Mouse (Mus musculus) skeletal muscle tissue, adult 2 months (tissue): ENCODE results near the gene Dglucy.

ENCODE experiments used
- DNase-seq: peaks from one replicate; pipeline ENCODE4 v3.0.0-alpha.2; 2012; ENCODE audit warnings: low read depth, low spot score

Gene Dglucy

DNA sequence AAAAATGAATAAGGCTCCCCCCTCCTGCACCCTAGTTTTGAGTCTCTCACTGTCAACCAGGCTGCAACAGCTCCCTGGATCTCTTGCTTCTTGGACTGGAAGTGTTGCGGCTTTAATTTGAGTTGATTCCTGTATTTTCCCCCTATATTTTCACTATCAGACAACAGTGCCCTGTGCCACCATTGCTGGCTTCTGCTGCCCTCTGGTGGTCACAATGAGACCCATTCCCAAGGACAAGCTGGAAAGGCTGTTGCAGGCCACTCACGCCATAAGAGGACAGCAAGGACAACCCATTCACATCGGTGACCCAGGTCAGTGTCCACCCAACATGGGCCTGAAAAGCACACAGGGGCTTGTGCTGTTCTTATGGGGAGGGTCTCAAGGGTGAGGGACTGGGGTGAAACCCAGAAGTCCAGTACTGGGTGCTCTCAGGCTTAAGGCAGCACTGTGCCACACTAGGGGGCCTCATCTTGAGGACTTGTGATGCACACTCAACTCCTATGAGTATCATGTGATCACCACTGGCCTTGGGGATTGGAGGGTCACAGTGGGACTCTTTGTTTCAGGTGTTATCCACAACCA is 62.4 kb downstream of the Dglucy start:
- DNase-seq = peak; percentile 79

DNA sequence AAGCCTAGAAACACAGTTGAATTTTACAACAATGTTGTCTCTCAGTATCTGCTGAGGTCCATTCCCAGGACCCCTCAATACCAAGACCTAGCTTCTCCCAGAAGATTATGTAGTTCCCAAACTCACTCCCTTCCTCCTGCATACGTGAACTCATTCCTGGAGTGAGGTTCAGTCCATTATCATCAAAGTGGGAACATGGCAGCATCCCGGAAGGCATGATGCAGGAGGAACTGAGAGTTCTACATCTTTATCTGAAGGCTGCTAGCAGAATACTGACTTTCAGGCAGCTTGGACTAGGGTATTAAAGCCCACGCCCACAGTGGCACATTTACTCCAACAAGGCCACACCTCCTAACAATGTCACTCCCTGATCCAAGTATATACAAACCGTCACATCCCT is 64.3 kb downstream of the Dglucy start:
- DNase-seq = no peak

DNA sequence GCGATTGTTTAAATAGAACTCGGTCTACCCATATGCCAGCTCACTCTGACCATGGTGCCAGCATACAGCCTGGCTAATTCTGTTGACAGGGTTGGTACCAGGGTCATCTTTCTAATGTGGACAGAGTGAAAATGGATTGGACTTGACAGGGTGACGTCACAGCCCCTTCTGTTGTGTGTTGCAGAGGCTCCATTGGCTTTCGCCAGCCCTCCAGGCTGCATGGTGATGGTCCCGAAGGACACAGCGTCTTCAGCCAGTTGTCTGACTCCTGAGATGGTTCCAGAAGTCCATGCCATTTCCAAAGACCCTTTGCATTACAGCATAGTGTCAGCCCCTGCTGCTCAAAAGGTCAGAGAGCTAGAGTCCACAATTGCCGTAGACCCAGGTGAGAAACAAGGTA is 65.7 kb downstream of the Dglucy start:
- no peak for DNase-seq

DNA sequence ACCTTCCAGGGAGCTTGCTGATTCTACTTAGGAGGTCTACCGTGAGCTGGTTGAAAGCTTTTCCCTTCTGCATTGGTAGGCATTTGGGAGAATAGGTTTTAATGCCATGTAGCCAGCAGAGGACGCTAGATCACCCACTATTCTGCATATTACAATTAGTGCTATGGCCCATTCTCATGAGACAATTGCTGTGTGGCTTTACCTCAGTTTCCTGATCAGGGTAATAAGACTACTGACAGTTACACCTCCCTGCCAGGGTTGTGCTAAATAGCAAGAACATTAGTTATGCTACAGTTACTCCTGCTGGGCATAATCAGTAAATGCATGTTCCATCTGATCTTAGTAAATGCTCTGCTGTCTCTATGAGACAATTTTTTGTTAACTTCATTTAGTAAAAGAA is 67.0 kb downstream of the Dglucy start:
- no peak for DNase-seq

DNA sequence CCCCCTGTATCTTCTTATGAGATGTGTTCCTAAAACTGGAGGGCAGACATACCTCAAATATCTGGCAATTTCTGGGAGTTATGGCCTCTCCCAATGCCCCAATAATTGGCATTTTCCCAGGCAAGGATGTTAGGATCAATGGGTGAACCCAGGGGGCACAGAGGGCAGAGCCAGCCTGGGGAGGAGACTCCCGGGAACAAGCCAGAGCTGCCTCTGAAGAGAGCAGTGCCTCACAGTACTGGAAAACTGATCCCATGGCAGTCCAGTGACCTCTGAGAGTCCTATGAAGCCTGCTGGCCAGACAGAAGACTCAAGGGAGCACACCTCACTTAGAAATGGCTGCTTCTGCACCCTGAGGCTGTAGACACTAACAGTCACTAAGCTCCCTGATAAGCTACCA is 67.7 kb downstream of the Dglucy start:
- DNase-seq = no peak

DNA sequence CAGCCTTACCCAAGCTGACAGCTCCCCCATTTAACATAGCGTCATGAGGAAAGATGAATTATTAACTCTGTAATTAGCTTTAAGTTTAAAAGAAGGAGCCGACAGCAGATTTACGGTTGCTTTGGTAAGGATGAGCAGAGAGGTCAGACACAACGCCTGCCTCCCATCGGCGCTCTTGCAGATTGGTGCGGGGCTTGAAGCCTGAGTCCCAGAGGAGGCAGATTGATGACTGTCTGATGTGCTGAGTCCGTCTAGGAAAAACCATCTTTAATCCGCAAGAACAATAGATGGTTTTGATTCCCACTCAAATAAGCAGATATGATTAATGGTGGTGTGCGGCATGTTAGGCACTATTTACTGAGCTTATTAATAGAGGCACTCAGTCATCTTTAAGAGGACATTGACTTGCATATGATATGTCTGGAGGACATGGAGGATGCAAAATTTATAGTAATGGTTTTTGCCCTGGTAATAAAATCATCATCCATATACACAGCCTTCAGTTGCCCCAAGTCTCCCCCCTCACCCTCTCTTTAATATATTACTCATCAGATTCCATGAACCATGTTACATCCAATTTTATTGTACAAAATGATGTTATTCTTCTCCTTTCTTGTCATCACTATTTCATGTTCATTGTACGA is 68.7 kb downstream of the Dglucy start:
- DNase-seq = no peak

DNA sequence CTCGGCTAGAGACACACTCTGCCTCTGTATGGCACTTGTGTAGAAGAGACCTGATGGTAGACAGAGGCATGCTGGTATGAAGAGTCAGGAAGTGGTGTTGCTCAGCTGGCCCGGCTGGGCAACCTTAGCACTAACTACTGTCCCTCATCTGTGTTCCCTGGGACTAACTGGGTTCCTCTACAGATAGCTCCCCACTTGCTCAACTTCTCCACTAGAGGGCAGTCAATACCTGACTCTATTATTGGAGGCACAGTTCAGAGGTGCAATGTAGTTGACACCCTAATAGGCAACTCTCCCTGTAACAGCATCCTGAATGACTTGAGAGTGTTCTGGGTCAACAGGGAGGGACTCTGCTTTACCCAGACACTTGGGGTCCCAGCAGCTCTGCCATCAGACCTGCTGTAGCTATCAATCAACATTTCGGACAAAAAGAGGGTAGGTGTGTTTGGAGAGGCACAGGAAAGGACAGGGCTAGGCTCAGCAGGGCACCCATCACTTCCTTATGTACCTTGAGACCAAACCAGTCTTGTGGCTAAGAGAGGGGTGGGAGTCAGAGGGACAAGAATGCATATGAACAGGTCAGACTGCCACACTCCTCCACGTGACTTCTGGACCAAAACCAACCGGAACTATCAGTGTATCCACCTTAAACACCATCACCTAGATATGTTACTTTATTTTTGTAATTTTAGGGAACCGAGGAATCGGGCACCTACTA is 70.7 kb downstream of the Dglucy start:
- DNase-seq = peak; percentile 63

DNA sequence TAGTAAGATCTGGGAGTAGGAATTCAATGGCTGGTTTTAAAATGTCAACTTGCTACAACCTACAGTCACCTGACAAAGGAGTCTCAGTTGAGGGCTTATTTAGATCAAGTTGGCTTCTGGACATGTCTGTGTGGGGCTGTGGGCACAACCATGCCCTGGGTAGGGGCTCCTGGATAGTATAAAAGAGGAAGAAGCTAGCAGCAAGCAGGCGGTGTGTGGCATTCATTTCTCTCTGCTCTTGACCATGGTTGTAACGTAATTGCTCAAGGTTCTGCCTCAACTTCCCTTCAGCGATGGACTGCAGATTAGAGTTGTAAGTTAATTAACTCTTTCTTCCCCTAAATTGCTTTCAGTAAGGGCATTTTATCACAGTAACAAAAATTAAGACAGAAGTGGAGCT is 73.5 kb downstream of the Dglucy start:
- DNase-seq = no peak

DNA sequence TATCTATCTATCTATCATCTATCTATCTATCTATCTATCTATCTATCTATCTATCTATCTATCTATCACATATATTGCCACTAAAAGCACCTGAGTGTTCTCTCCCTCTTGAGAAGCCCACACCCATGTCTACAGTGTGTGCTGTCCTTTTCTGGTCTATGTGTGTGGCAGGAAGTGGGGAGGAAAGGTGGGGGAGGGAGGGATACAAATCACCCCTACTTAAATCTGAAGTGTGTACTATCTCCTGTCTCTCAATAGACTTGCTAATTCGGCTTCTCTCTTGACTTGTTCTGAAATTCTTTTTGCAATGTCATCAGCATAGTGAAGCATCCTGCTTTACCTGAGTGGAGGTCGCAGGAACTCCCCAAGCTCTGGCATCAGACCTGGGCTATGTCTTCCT is 77.5 kb downstream of the Dglucy start:
- DNase-seq = no peak

DNA sequence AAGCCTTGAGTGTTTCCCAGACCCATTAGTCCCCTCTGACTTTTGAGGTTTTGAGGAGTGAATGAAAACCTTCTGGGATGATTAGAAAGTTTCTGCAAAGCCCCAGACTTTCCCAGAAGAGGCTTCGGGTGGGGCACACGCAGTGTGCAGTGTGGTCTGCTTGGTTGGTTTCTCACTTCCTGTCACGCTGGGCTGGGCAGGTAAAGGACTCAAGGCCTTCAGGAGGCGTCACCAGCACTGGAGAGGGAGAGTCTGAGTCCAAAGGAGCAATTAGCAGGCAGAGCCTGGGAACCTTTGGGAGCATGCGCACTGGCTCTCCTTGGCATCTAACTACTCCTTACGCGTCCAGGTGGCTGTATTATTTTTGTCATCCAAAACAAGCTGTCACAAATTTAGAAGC is 78.9 kb downstream of the Dglucy start:
- DNase-seq = no peak

DNA sequence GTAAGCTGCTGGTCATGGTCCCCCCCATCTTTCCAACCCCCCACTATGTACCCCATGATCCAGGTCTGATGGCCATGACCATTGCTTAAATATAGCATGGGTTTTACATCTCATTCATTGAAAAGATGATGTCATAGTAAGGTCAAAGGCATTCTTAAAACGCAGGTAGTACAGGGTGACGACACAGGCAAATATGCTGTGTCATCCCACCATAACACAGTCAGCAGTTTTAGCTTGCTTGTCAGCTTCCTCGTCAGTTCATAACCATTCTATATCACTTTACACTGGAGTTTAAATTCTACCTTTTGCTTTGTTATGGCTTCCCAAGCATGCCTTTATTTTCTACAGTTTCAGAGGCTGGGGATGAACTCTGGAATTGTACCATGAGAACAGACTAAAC is 83.4 kb downstream of the Dglucy start:
- DNase-seq = no peak

DNA sequence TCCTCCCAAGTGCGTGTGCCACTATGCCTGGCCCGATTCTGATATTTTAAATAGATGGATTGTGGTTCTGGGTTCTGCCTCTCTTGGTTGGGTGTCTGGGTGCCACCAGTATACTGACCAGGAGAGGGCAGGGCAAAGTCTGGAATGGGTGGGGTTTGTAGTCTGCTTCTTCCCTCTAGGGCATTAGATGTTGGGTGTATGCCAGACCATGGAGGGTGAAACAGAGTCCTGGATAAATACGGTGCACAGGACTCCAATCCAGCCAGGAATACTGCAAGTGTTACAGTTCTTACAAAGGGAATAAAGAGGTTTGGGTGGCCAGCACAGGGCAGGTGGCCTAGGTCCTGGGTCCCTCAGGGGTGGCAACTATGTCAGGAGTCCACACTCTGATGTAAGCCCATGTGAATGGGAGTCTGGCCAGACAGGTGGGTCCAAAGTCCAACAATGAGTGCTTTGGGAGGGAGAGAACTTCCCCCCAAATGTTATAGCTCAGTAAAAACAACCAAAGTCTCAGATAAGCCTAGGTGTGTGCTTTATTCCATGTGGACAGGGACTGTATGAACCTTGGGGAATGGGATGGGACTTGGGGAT is 84.1 kb downstream of the Dglucy start:
- DNase-seq = no peak

DNA sequence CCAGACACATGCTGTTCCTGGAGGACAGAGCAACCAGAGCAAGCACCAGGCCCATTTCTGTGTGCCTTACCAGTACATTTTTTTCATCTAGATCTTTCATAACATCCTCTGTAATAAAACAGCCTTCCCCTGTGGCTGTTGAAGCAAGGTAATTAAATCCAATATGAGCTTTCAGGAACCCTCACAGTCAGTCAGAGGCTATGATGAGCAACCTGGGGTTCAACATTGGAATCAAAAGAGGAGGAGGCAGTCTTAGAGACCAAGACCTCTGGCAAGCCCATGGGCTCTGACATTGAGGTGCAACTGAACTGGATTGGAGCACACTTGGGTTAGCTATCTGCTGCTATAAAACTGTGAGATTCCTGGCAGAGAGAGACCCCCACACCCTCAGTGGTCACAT is 86.2 kb downstream of the Dglucy start:
- no peak for DNase-seq

DNA sequence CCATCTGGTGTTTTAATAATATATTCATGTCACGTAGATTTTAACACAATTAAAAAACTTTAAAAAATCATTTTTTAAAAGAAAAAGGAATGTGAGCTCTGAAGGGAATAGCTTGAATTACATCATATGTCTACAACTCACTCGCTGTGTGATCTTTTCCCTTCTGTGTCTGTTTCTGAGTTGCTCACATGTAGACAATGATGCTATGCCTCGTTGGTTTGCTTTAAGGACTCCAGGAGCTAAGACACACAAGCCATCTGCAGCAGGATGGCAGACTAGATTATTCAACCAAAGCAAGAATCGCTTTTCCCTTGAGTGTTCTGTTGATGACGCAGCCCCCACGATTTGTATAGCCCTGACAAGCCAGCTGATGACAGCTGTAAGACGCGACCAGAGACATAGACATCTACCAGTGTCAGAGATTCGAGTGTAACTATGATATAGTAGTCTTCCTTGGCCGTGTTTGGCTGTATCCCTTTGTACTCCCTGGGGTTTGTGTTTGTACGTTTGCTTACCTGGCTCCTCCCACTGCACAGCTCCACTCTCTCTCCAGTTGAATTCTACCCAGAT is 86.7 kb downstream of the Dglucy start:
- DNase-seq = no peak

DNA sequence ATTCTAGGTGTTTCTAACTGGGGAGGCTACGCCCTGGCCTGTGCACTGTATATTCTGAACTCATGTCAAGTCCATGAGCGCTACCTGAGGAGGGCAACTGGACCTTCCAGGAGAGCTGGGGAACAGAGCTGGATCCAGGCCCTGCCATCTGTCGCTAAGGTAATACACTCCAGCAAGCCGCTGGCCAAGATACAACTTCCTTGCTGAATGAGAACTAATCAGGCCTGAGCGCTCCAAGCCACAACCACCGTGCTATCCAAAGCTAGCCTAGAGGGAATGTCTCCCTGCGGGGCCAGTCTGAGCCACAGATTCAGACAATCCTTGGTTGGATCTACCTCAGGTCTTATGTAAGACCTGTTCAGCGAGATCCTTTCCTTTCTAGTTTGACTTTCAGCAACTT is 88.2 kb downstream of the Dglucy start:
- peak; percentile 50 for DNase-seq

DNA sequence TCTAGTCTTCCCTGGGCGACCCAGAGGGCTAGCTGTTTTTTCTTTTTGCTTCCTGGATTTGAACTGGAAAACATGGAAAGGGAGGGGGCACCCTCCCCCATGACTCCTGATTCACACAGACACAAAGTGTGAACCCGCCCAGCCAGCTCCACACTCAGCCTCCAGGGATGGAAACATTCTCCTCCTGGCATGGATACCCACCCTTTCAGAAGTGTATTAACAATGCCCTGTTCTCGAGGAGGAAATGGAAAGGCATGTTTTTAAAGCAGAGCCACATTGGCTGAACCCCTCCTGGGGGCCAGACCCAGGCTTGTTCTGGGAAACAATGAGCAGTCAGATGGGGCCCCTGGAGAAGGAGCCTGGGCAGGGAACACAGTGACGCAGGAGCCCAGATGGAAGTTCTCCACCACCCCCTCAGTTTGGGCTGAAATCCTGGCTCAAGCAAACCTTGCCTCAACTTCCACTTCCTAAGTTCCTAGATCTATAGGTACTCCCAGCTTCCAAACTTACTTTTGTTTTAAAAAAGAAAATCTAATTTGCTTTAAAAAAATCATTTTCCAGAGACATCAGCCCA is 89.3 kb downstream of the Dglucy start:
- no peak for DNase-seq

DNA sequence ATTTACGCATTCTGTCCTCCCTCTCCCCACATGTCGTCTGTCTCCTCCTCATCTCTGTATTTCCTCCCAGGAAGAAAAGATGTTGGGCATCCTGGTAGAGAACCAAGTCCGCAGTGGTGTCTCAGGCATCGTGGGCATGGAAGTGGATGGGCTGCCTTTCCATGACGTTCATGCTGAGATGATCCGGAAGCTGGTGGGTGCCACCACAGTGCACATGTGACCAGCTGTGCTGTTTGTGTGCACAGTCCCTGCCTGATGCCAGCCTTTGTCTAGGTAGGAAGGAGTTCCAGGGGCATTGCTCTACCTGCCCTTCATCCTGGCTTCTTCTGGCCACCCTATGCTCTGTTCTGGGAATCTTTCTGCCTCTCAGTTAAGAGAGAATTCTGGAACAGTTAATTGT is 92.4 kb downstream of the Dglucy start:
- no peak for DNase-seq

DNA sequence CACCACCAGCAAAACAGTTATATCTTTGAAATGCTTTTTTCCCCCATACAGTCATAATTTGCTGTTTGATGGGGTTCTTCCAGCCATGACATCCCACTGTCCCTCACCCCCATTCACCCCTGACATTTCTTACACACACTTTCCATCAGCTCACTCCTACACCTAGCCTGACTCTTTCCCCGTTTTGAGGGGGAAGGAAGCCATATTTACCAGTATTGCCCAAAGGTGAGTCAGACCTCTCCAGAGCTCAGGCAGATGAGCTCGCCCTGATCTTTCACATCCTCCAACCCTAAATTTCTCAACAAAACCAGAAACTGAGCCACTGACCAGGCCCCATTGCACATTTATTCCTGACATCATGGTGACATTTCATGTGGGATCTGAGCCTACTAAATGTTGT is 93.0 kb downstream of the Dglucy start:
- DNase-seq = no peak

DNA sequence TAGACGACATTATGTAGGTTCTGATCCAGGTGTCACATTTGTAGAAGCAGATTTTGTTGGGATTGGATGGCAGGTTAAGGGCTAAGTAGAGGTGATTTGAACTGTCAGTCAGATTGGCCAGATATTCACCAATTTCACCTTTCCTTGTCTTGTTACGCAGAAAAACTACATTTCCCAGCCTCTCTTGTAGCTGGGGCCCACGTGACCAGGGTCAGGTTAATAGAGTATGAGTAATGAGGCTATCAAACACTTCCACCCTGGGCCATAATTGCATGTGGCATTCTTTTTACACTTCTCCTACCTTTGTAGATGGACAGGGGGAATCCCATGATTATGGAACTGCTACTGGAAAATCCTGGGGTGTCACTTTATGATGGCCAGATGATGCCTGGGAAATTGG is 94.8 kb downstream of the Dglucy start:
- DNase-seq = no peak

DNA sequence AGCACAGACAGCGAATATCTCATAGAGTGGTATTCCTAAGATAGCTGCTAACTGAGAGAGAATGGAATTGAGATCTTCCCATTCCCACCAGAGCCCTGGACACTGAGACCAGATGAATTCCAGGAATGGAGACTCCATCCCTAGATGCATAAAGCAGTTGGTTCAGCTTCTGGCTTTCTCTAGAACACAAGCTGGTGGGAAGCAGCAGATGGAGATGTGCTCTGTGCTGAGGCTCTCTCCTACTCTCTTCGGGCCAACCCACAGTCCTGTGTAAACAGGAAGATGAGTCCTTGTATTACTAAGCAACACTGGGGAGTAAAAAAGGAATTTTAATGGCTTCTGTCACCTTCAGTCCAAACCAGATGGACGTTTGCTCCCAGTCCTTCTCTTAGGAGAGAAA is 96.7 kb downstream of the Dglucy start:
- no peak for DNase-seq

DNA sequence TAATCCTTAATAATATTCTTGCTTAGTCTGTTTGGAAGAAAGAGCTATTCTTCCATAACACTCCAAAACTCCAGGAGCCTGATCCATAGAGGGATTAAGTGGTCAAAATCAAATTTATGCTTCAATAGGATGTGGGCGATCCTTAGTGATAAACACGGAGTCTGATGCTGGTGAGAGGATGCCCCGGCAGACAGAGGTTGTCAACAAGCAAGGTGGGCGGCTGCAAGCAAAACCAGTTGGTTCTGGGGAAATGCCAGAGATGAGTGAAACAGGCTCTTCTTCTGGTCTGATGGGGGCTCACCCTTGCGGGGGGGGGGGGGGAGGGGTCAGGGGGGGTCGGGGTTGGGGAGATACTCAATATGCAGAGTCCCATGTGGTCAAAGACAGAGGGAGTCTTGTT is 97.1 kb downstream of the Dglucy start:
- DNase-seq = no peak

DNA sequence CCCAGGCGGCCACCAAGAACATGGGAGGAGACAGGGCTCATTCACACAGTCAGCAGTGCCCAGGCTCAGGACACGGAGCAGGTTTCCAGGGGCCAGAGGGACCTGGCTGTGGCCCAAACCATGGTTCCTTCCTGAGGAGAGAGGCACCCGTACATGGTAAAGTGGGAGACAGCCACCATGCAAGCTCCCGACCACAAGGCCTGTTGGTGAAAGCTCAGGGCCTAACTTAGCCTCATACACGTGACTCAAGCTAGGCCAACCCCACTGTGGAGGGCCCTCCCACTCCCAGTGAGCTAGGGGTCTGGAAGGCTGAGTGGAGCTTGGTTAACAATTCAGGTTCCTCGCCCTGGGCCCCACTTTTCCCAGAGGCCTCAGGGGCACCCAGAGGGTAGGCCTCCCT is 99.1 kb downstream of the Dglucy start:
- no peak for DNase-seq
